Mouse (Mus musculus): Measurements from ENCODE around the gene Arhgef28.

The Arhgef28 gene

GRCm38 (mm10) chr13:98205771-98206545, at the start of gene Arhgef28:
Gene Arhgef28 (minus strand): TSS chr13:98206439.
- DNase-seq (ENCODE audit: low spot score) = peak; percentile 76

GRCm38 (mm10) chr13:98254921-98255320, 48.7 kb upstream of the Arhgef28 start:
- DNase-seq (ENCODE audit: low spot score) = no peak

DNA sequence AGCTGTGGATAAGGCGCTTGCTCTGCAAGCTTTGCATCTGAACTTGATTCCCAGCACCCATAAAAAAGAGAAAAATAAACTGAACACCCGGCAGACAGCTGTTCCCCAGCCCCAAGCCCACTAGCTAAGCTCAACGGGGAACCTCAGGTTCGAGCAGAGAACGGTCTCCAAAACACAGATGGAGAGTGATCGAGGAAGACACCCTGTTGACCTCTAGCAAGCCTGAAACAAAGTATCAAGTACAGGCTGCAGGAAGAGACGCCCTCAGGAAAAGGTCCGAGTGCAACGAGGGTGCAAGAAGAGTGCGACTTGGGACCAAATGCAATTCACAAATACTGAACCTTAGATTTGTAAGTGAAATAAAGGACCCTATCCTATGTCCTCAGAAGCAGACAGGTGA, 43.4 kb upstream of the Arhgef28 start:
- no peak for DNase-seq (ENCODE audit: low spot score)

DNA sequence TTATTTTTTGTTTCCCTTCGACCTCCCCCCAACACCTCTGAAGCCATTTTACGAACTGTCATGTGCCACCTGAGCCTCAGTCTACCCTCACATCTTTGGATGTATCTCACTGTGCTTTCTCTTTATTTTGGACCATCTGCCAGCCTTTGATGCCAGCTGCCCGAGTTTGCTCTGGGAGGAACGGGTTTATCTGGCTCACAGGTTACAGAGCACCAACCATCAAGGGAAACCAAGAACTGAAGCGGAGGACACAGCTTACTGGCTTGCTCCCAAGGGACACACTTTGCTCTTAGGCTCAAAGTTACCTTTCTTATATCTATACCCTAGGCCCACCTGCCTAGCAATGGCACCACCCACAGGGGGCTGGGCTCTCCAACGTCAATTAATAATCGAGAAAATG, 39.1 kb upstream of the Arhgef28 start:
- no peak for DNase-seq (ENCODE audit: low spot score)

- no peak for DNase-seq (ENCODE audit: low spot score)
Measured at GRCm38 (mm10) chr13:98244571-98245350, 38.5 kb upstream of the Arhgef28 start.

DNA sequence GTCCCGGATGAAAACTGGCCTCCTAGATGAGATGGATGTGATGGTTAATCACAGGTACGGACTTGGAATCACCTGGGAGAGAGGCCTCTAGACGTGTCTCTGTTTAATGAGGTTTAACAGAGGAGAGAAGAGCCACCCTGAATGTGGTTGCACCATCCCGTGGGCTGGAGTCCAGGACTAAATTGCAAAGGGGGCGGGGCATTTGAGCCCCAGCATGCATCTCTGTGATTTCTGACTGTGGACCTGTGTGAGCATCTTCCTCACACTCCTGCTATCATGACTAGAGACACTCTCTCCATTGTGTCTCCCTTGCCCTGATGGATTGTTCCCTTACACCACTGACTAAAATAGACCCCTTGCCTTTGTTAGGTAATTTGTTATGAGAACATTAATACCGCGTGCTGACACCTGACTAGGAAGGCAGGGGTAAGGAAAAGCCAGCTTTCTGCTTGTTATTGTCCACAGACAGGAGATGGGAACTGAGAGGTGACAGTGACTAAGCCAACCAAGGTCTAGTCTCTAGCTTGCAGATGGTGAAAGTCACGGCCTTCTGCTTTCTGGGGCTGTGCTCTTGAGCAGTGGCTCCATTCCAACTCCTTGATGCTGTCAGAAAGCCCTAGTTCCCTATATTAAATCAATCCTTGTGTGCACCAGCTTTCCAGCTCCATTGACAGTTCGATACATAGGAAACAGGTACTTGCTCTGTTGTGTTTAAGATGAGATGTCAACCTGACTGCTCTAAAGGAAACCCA, 35.5 kb upstream of the Arhgef28 start:
- no peak for DNase-seq (ENCODE audit: low spot score)

DNA sequence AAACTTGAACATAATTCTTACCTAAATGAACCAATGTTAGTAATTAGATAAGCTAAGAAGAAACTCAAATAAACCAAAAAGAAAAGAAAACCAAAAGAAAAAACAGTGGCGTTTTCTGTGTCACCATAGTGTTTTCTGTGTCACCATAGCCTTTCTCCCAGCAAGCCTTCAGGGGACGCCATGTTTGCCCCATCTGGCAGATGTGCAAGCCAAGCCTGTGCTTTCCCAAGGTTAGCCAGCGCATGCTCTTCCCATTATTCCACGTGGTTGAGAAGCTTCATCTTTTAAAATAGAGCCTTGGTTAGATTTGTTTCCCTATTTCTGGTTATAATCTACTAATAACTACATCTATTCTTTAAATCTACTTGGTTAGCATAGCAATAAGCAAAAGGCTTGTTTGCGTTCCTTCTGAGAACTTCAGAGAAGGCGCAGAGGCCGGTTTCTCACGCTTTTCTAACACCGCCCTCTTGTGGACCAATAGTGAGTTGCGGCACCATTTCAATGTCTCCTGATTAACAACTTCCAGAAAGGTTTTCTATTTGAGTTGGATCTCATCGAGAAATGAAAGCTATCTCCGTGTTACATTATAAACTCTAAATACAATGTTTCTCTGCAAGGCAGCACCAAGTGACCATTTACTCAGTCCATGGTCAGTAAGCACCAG, 33.9 kb upstream of the Arhgef28 start:
- peak; percentile 76 for DNase-seq (ENCODE audit: low spot score)

- DNase-seq (ENCODE audit: low spot score) = no peak
Measured at GRCm38 (mm10) chr13:98235451-98235850, 29.2 kb upstream of the Arhgef28 start.

DNA sequence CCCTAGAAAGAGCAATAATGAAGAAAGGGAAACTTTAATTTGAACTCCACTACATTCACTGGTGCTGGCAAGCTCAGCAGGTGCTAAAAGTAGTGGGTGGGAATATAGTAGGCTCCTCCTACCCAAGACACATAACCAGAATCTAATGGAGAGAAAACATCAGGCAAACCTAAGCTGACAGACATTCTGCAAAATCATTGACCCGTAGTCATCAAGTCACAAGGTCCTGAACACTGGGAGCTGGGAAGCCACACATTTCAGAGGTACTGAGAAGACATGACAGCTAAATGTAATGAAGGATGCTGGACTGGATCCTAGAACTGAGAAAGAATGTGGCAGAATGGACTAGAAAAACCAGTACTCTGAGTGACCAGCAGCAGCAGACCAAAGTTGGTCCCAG, 24.3 kb upstream of the Arhgef28 start:
- DNase-seq (ENCODE audit: low spot score) = no peak

- no peak for DNase-seq (ENCODE audit: low spot score)
Measured at GRCm38 (mm10) chr13:98226225-98226624, 20.0 kb upstream of the Arhgef28 start.

GRCm38 (mm10) chr13:98222848-98223247, 16.6 kb upstream of the Arhgef28 start:
- peak; percentile 33 for DNase-seq (ENCODE audit: low spot score)

- DNase-seq (ENCODE audit: low spot score) = no peak
Measured at GRCm38 (mm10) chr13:98210137-98210536, 3.9 kb upstream of the Arhgef28 start.

DNA sequence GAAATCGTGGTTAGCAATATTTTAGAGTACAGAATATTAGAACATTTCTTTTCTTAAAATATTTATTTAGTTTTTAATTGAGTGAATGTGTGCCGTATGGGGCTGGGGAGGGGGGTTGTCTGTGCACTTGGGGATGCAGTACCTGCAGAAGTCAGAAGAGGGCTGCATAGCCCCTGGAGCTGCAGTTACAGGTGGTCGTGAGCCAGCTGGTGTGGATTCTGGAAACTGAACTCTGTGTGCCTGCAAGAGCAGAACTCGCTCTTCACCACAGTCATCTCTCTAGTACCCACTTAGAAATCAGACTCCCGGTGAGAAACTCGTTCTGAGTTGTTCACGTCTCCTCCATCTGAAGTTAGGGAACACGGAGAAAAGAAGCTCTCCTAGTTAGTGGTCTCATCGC, 2.6 kb upstream of the Arhgef28 start:
- no peak for DNase-seq (ENCODE audit: low spot score)

DNA sequence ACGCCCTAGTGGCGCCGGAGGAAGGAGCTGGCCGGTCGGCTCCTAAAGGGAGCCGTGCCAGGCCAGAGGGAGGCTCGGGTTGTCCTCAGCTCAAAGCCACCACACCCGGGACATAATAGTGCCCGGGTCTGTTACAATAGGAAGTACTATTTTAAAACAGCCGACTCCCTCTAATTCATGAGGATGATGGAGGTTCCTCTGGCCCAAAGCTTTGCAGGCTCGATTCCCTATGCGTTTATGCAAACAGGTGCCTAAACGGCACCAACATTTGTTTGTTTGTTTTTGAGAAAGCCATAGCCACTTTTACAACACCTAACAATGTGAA, 269 bp upstream of the Arhgef28 start:
- no peak for DNase-seq (ENCODE audit: low spot score)

GRCm38 (mm10) chr13:98205111-98205510, 1.1 kb downstream of the Arhgef28 start:
- DNase-seq (ENCODE audit: low spot score) = no peak

DNA sequence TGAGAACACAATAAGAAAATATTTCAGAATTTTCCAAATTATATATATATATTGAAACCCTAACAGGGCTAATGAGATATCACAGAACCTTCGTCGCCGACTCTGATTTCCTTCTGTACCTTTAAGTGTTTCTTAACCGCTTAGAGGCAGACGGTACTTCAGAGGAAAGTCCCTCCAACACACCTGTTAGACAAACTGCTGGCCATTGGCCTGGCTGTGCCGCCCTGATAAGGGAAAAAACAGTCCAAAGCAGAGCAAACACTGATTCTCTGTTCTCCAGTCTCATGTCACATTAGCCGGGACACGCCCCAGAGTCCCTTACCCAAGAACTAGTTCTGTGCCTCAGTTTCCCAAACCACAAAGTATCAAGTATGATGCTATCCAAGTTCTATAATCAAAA, 1.9 kb downstream of the Arhgef28 start:
- no peak for DNase-seq (ENCODE audit: low spot score)

DNA sequence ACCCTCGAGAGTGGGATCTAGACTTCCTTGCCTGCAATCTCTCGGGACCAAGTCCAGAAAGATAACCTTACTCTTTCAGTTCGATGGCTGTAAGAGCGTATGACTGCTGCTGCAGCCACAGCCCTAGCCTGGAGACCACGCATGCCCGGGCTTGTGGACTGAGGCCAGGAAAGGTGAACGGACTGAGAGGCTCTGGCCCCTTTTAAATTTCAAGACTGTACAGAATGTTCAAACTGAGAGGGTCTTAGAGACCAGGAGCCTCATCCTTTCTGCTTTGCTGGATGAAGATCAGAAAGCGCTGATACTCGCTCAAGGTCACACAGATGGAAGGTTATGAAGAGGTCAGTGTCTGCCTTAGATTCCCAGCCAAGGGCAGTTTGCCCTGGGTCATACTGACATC, 4.8 kb downstream of the Arhgef28 start:
- peak; percentile 51 for DNase-seq (ENCODE audit: low spot score)

DNA sequence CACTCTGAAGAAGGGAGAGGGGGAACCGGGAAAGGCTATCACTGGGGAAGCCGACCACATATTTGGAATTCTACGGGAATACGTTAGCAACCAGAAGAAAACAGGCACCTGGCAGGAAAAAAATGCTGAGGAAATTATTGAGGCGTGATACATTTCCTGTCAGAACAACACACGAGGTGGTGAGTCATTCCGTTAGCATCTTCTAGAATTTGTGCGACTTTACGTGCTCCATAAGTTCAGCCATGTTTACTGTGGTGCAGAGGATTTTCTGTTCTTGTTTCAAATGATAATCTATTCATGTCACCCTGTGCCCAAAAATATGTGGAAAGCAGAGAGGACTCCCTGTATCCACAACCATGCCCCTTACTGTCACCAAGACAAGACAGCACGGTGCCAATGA, 13.6 kb downstream of the Arhgef28 start:
- DNase-seq (ENCODE audit: low spot score) = no peak

- no peak for DNase-seq (ENCODE audit: low spot score)
Measured at GRCm38 (mm10) chr13:98188500-98188899, 17.7 kb downstream of the Arhgef28 start.

DNA sequence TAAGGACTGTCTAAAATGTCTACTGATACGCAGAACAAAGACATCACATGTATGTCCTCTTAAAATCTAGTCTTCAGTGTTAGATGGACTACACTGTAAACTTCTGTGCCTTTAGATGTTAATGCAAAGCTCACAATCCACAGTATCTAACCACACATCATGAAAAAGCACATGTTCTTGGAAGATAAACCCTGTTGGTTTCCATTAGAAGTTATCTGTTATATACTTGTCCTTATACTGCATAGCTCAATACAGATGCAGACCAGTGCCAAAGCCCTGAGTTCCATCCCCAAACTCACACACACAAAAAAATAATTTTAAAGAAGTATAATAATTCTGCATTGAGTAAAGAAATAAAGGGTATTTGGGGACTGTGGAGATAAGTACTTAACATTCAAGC, 18.3 kb downstream of the Arhgef28 start:
- no peak for DNase-seq (ENCODE audit: low spot score)

GRCm38 (mm10) chr13:98186179-98186578, 20.1 kb downstream of the Arhgef28 start:
- DNase-seq (ENCODE audit: low spot score) = no peak

DNA sequence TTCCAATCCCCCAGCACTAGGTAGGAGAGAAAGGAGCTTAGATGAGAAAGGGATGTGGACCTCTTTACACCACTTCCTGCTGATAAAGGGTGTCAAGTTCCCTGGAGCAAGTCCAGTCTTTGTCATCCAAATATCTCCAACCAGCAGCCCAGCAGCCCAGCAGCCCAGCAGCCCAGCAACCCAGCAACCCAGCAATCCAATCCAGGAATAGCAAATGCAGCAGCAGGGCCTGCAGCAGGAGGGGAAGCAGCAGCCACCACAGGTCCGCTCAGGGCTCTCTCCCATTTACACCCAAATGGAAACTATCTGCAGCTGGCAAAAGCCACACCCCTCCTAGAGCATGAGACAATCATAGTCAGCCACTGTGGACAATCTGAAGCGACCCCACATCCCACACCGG, 21.6 kb downstream of the Arhgef28 start:
- no peak for DNase-seq (ENCODE audit: low spot score)

Data from urinary bladder, postnatal 14 days (tissue).